Mouse (Mus musculus) urinary bladder, adult 2 months (tissue): ENCODE measurements around the gene Arhgef28. TPM values are rescaled to one million over a fixed set of nuclear protein-coding genes. Genes with fewer than 3 reads are reported as not detected.
A peak's percentile ranks its signal among the peaks of the same experiment; 100 is the strongest.

ENCODE experiments used
- DNase-seq: peaks from one replicate; pipeline ENCODE4 v3.0.0; 2022; ENCODE audit warnings: low spot score
- polyA plus RNA-seq: library from polyadenylated mRNA; depleted of rRNA; stranded (reverse); fragments of >200 nt; gene quantifications from 2 replicates; pipeline ENCODE4 v1.2.3, GENCODE M21; 2012

Gene Arhgef28
- polyA plus RNA-seq, 1 experiment = 13.5 TPM

DNA sequence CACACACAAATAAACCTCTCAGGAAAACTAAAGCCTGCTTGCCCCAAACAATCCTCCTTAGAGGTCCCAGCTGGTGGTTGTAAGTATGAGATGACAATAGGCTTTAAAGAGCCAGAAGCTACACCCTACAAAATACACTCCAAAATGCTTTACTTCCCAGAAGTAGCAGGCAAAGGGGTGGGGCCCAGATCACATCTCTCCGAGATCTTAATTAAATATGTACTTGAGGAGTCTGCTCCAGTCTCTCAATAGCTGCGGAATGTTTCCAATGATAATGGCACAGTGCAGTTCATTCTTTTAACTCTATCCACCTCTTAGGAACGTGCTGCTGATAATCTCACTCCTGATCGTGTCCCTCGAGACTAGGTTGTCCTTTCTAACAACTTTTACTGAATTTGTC lies 240.2 kb downstream of the Arhgef28 start:
- no peak for DNase-seq

DNA sequence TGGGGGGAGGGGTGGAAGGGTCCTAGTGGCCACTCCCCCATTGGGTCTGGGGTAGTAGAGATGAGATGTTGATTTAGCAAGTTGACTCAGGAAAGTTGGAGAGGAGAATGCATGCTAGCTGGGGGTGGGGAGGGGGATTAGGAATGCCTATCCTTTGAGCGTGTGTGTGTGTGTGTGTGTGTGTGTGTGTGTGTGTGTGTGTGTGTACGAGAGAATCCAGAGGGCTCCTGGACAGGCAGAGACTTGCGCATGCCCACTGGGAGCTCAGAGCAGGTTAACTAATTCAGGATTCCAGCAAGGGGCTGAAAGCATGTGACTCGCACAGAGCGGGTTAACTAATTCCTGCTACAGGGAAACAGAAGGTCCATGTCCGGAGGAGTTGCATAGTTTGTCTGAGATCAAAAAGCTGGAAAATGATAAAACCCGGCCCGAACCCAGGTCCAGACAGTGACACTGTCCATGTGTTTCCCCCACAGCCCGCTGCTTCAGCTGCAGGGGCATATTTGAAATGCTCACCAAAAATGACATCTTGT lies 241.3 kb downstream of the Arhgef28 start:
- no peak for DNase-seq

DNA sequence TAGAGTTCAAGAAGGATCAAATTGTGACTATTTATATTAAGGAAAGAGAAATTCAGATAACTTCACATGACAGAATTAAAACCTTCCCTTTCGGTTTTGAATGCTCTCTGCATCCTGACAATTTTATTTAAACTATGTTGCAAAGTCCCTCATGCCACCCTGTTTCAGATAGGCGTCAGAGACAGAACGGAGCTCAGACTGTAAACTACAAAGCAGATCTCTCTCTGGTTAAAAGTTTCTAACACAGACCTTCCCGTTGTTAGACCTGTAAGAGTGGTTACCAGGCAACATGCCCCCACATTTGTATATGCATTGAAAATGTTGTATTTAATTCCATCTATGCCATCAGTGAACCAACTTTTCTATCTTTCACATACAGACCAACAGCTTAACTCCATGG lies 246.1 kb downstream of the Arhgef28 start:
- no peak for DNase-seq

DNA sequence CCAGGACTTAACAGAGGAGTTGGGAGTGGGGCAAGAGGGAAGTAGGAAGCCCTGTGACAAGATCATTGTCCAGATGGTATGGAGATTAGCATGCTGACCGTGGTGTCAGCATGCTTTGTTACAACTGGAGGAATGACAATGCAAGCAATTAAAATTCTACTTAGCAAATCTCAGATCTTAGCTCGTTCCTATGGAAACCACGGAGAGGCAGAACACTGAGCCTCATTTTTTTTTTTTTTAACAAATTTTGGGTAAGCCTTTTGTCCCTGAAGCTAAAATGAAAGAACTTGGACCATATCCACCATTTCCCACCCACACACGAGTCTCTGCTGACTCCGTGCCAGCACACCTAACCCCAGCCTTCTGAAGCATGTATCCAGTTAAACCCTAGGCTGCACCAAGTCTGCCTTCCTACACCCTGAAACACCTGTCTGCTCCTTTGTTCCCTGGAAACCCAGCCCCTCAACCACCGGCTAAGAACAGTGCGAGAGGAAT lies 246.8 kb downstream of the Arhgef28 start:
- DNase-seq = no peak

- DNase-seq = no peak
Observed at GRCm38 (mm10) chr13:97955759-97956158, 250.5 kb downstream of the Arhgef28 start.

DNA sequence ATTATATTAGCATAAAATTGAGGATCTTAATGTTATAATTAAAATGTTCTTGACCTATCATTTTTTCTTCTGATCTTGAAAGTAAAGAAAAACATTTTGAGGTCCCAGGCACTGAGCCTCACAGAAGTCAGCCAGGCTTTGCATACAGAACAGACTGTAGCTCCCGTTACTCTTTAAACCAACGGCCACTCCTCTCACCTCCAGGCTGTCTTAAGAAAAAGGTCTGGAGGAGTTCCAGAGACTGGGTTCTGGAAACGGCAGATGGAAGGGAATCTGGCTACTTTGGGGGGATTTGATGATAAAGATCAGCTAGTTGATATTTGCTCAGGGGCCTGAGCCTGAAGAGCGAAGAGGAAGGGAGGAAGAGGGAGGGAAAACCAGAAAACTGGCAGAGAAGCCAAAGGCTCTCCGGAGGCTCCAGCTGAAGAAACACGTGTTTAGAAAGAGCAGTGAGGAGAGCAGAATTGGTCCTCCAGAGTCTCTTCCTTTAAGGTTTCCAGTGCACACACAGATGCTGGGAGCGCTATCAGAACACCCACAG lies 251.2 kb downstream of the Arhgef28 start:
- DNase-seq = no peak

GRCm38 (mm10) chr13:97954051-97954450 lies 252.2 kb downstream of the Arhgef28 start:
- no peak for DNase-seq

DNA sequence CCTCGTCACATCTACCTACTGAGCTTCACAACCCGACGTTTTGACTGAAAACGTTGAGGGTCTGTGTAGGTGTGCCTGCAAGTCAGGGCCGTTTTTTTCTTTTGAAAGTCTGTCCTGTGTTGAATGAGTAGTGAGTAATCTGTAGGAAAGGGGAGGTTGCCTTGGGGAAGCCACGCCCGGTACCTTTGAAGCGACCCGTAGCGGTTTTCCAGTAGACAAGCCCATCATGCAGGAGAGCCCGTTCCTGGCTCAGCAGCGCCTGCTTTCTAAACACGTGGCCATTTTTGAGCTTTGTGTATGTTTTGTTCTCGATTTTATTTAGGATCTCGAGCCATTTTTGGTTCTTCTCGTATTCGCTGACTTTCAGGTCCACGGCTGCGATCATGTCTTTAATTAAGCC lies 252.7 kb downstream of the Arhgef28 start:
- no peak for DNase-seq

- DNase-seq = no peak
Observed at GRCm38 (mm10) chr13:97948856-97949255, 257.4 kb downstream of the Arhgef28 start.

- no peak for DNase-seq
Observed at GRCm38 (mm10) chr13:97947598-97947997, 258.6 kb downstream of the Arhgef28 start.

DNA sequence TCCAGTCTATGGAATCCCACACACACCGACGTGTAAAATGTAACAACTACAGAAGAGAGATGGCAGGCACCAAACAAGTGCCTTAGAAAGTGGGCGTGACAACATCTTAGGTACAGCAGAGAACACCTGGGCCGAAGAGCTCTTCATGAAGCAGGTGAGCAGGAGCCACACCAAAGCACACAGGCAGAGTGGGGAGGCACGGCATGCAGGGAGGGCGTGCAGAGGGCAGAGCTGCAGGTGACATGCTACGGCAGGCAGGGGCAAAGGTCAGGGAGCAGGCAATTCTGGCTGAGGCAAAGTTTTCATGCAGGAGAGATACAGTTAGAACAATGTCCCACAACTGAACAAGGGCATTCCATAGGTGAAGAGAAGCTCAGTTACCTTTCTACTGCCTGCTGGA lies 259.8 kb downstream of the Arhgef28 start:
- DNase-seq = no peak

DNA sequence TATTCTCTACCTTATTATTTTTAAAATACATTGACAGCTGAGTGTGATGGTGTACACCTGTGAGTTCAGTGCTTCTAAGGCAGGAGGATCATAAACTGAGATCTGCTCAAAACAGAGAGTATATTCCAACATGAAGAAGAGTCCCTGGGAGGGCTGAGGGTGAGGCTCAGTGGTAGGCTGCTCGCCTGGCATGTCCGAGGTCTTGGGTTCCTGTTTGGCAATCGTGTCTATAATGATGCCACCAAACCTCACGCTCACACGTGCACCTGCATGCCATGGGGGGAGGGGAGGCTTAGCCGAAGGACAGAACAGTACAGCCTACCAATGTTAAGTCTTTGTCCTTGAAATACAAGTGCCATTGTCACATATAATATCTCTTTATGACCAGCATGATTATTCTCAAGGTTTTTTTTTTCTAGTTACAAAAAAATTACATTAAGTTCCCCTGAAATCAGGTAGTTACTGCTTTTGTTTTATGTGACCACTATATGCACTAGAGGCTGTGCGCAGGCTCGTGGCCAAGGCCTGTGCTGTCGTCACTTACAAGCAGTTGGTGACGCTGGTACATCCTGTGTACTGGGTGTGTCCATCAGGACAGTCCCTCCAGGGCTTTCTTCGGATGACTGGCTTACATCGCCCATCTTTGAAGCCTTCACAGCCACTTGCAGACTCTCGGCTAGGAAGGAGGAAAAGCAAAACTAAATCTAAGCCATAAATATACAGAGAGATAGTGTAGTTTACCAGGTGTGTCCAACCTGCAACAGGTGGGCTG lies 264.1 kb downstream of the Arhgef28 start:
- no peak for DNase-seq

DNA sequence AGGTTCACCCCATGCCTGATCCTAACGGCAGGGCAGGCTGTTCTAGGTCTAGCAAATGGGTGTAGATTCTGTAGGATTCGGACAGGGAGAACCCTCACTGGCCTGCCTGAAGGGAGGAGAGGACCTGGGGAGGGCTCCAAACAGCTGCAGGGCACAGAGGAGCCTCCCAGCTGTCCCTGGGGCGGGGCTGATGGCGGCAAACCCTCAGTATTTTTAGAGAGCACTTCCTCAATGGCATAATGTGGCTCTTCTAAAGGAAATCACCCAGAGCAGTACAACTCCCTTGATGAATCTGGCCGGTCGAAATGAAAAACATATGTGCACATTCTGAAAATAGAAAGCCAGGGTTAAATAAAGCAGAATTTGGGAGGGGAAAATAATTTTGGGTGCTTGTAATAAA lies 265.1 kb downstream of the Arhgef28 start:
- no peak for DNase-seq

DNA sequence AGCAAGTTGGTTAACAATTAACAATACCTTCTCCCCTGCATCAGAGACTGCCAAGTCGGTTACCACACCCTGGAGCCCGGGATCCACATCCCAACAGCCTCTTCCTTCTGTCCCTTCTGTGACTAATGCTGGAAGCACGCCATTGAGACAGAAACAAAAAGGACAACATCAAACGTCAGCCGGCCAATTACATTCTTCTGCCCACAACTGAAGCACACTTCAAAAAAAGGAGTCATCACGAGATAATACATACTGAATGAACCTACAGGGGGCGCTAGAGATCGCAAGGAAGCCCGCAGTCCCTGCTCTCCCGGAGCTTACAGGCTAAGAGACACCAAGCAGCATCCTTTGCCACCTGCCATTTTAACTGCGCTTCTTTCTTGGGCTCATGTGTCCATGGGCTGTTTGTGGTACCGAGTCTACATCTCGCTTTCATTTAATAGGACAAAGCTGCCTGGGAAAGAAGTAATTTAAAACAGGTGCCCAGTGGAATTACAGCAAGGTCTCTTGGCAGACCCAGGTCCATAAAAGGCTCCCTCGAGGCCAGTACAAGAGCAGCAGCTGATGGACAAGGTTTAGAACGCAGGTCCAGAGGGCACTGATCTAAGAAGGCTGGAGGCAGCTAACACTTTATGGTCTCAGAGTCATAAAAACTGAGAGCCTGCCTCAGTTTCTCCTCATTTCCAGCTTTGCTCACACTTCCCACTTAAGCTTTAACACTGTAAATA lies 266.6 kb downstream of the Arhgef28 start:
- DNase-seq = no peak

GRCm38 (mm10) chr13:97938596-97939297 lies 267.5 kb downstream of the Arhgef28 start:
- peak; percentile 88 for DNase-seq

GRCm38 (mm10) chr13:97937919-97938318 lies 268.3 kb downstream of the Arhgef28 start:
- DNase-seq = no peak

- DNase-seq = no peak
Observed at GRCm38 (mm10) chr13:97928135-97928497, 278.1 kb downstream of the Arhgef28 start.

DNA sequence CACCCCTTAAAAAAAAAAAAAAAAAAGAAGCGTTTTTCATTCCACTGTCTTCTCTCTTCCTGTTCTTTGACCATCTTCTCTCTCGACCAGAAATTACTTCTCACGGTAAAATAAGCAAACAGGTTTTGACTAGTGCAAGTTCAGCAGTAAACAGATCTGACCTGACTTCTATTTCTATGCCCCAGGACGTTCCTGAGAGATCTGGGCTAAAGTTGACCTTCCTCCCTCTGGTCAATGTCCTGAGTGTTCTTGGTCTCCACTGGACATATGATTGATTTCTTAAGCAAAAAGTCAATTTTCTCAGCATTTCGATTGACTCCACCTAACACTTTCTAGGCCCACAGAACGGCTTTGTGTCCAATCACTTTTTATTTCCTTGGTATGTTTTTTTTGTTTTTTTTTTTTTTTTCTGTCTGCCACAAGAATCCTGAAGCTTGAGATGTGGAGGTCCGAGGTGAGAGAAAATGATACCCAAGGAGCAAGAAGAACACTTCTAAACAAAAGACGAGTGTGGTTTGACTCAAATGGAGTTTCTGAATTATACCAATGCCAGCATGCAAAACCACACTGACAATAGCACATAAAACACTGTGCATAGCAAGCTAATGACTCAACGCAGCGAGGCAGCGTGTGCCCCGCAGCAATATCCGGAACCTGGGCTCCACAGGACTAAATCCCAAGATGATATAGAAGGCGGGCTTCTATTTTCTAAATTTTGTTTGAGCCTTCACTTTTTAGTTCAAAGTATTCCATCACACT lies 278.7 kb downstream of the Arhgef28 start:
- DNase-seq = no peak

GRCm38 (mm10) chr13:97926371-97926770 lies 279.9 kb downstream of the Arhgef28 start:
- DNase-seq = no peak

- DNase-seq = no peak
Observed at GRCm38 (mm10) chr13:97923009-97923408, 283.2 kb downstream of the Arhgef28 start.

DNA sequence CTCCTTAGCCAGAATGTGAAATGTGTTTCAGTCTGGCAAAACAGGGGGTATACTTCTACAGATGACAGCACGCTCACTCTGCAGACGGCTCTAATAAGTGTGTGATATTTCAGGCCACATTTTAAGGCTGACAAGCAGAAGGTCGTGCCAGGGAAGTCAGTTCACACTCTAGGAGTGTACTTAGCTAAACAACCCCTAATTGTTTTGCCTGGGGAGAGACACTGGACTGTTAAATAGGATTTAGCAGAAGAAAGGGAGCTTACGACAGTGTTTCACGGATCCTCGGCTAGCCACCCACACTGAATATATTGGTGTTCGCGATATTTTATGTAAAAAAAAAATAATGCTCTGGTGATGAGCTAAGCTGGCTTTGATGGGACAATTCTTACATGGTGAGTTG lies 286.6 kb downstream of the Arhgef28 start:
- no peak for DNase-seq
